12 mouse cellular contexts compared by ENCODE assay signal in the genomic region with DNA sequence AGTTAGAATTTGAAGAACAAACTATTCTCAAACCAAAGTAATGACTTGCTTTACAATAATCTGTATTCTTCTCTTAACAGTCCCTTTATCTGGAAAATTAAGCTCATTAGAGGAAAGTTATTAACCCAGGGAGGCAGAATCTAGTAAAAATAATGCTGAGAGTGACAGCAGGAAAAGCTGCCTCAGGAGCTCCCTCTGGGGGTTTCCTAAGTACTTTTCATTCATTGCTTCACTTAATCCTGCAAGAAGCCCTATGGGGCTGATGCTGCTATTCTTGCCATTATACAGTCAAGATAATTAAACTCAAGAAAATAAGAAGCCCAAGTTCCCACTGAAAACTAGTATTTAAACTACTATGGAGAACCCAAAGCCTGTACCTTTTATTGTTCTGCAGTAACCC.
DNase-seq lines count a peak whose midpoint lies in the region; ATAC-seq and TF ChIP-seq lines count a peak whose summit lies in the region.
"Had no signal": no experiment of that assay in that cellular context is flagged by ENCODE, and none has a peak within 500 bp of the region (broad histone marks: within the 10 kb centered on the region; RNA-seq: fewer than 3 reads in every experiment).

No protein-coding gene starts in this region.

- no peak overlapping the region for H3K4me2 ChIP-seq in kidney, postnatal 0 days (ENCODE audit: low read length)

- no peak for ATAC-seq in CD4-positive, CD25-positive, alpha-beta regulatory T cell, adult 4 months
- ATAC-seq in kidney, postnatal 0 days (replicated peaks; ENCODE audit: low FRiP score, low read depth), result no peak

- no peak overlapping the region for H3K9ac ChIP-seq in kidney, postnatal 0 days (ENCODE audit: low read depth, low read length)
- H3K9ac ChIP-seq: liver, embryonic 14.5 days had no signal

- DNase-seq in CD4-positive, CD25-positive, alpha-beta regulatory T cell, adult 2 months (ENCODE audit: low read depth, low spot score), result peak; percentile 17
- DNase-seq in kidney, postnatal 0 days (ENCODE audit: low spot score), result peak; percentile 2
- no peak for DNase-seq in kidney, adult 8-10 months
- peak; percentile 44 for DNase-seq in 3T3-L1 (ENCODE audit: low read depth, low spot score)
- peak; percentile 11 for DNase-seq in brain, embryonic 14.5 days (ENCODE audit: low read depth)
- no peak for DNase-seq in limb, embryonic 10.5 days (ENCODE audit: low spot score)
- DNase-seq in spleen, postnatal 4 days (ENCODE audit: low spot score in 2 of 2), result no peak
- DNase-seq: adrenal gland, adult 8-10 months; heart, postnatal 14 days had no signal

- no peaks in the 10 kb centered on the region for H3K36me3 ChIP-seq in kidney, postnatal 0 days (ENCODE audit: insufficient read depth, low read length)
- no peaks in the 10 kb centered on the region for H3K36me3 ChIP-seq in limb, embryonic 10.5 days

- H3K4me3 ChIP-seq in kidney, postnatal 0 days (replicated peaks; ENCODE audit: low read depth, low read length), result no peak overlapping the region
- H3K4me3 ChIP-seq in limb, embryonic 10.5 days, result no peak overlapping the region

- no peaks in the 10 kb centered on the region for H3K27me3 ChIP-seq in kidney, postnatal 0 days (ENCODE audit: insufficient read depth, low read length)
- no peaks in the 10 kb centered on the region for H3K27me3 ChIP-seq in limb, embryonic 10.5 days (ENCODE audit: low read depth, poor library complexity, severe bottlenecking)

- no peaks in the 10 kb centered on the region for H3K4me1 ChIP-seq in kidney, postnatal 0 days (replicated peaks; ENCODE audit: insufficient read depth, low read length)
- no peaks in the 10 kb centered on the region for H3K4me1 ChIP-seq in limb, embryonic 10.5 days

- H3K9me3 ChIP-seq in kidney, postnatal 0 days (replicated peaks; ENCODE audit: low read length), result no peaks in the 10 kb centered on the region
- no peaks in the 10 kb centered on the region for H3K9me3 ChIP-seq in limb, embryonic 10.5 days (replicated peaks)

- no peak overlapping the region for H3K27ac ChIP-seq in kidney, postnatal 0 days
- no peak overlapping the region for H3K27ac ChIP-seq in limb, embryonic 10.5 days
- H3K27ac ChIP-seq: liver, embryonic 14.5 days; macrophage had no signal

- TF ChIP-seq POLR2A in brain, embryonic 14.5 days (IDR thresholded peaks at IDR 0.05; ENCODE audit: borderline replicate concordance, extremely low read depth, insufficient read depth, insufficient read length, poor library complexity, severe bottlenecking), result no peak

- no peak; the same call in 1 of the 2 replicates for TF ChIP-seq CTCF in kidney, postnatal 0 days (IDR thresholded peaks at IDR 0.05; ENCODE audit: low read depth)
- TF ChIP-seq CTCF in brain, embryonic 14.5 days (IDR thresholded peaks at IDR 0.05; ENCODE audit: borderline replicate concordance, extremely low read depth, insufficient read depth, insufficient read length), result no peak

Comparison
In these comparisons a context has a peak if more than half of its experiments do, and no peak if none do; other contexts are left out.
1. DNase-seq: peak in CD4-positive, CD25-positive, alpha-beta regulatory T cell, adult 2 months (single experiment), kidney, postnatal 0 days (single experiment), 3T3-L1 (single experiment) and brain, embryonic 14.5 days (single experiment); none in kidney, adult 8-10 months (0 of 2), limb, embryonic 10.5 days (single experiment) and spleen, postnatal 4 days (0 of 2).